Mouse (Mus musculus): ENCODE data around the gene Kcna3. TPM values are rescaled to one million over a fixed set of nuclear protein-coding genes. Genes with fewer than 3 reads are reported as not detected.

Gene Kcna3
- polyA plus RNA-seq, 1 experiment from 2014 or later = 3.0 TPM

GRCm38 (mm10) chr3:107076658-107077057 is 40.7 kb downstream of the Kcna3 start:
- Histone ChIP-seq H3K9me3 (replicated peaks; ENCODE audit: control insufficient read depth, low read length) (no peaks in the 10 kb centered on the region), H3K4me2 (ENCODE audit: low read depth, low read length) (no peak overlapping the region), H3K4me1 (ENCODE audit: control insufficient read depth, insufficient read depth, low read length) (no peaks in the 10 kb centered on the region), H3K27ac (ENCODE audit: low read length) (no peak overlapping the region), H3K27me3 (ENCODE audit: control insufficient read depth, insufficient read depth, low read length) (no peaks in the 10 kb centered on the region), H3K9ac (ENCODE audit: low read length) (no peak overlapping the region), H3K4me3 (ENCODE audit: low read length) (no peak overlapping the region), H3K36me3 (ENCODE audit: control insufficient read depth, insufficient read depth) (no peaks in the 10 kb centered on the region)
- no peak for ATAC-seq (replicated peaks; ENCODE audit: extremely low read depth, insufficient read depth, low FRiP score)
- 35% methylated on average over 3 of the region's 3 CpGs for WGBS

GRCm38 (mm10) chr3:107077101-107077500 is 41.1 kb downstream of the Kcna3 start:
- no peak overlapping the region for H3K9ac ChIP-seq (ENCODE audit: low read length)
- no peak overlapping the region for H3K27ac ChIP-seq (ENCODE audit: low read length)
- WGBS = 81% methylated on average over 2 of the region's 2 CpGs
- no peak for ATAC-seq (replicated peaks; ENCODE audit: extremely low read depth, insufficient read depth, low FRiP score)
- no peaks in the 10 kb centered on the region for H3K27me3 ChIP-seq (ENCODE audit: control insufficient read depth, insufficient read depth, low read length)
- H3K36me3 ChIP-seq (ENCODE audit: control insufficient read depth, insufficient read depth) = no peaks in the 10 kb centered on the region
- no peak overlapping the region for H3K4me2 ChIP-seq (ENCODE audit: low read depth, low read length)
- H3K9me3 ChIP-seq (replicated peaks; ENCODE audit: control insufficient read depth, low read length) = no peaks in the 10 kb centered on the region
- no peak overlapping the region for H3K4me3 ChIP-seq (ENCODE audit: low read length)
- no peaks in the 10 kb centered on the region for H3K4me1 ChIP-seq (ENCODE audit: control insufficient read depth, insufficient read depth, low read length)

DNA sequence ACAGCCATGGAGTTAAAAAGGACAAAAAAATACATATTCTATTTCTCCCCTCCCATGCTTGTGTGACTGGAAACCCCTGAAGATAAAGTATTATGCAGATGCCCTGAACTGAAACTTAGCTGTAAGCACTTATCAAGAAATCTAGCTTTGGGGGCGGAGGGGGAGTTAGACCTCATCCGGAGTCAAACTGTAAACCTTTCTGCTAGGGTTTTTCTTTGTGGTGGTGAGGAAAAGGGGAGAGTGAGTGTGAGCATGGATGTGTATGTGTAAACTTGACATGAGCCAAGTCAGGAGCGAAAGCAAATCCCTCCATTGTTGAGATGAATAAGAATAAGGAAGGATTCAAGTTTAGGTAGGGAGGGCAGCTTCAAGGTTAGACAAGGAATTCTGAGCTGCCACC is 44.8 kb downstream of the Kcna3 start:
- Histone ChIP-seq H3K9me3 (replicated peaks; ENCODE audit: control insufficient read depth, low read length) (no peaks in the 10 kb centered on the region), H3K9ac (ENCODE audit: low read length) (no peak overlapping the region), H3K36me3 (ENCODE audit: control insufficient read depth, insufficient read depth) (no peaks in the 10 kb centered on the region), H3K27me3 (ENCODE audit: control insufficient read depth, insufficient read depth, low read length) (no peaks in the 10 kb centered on the region), H3K27ac (ENCODE audit: low read length) (peak overlapping the region; percentile 63; the same call in 1 of the 2 replicates), H3K4me1 (ENCODE audit: control insufficient read depth, insufficient read depth, low read length) (no peaks in the 10 kb centered on the region), H3K4me3 (ENCODE audit: low read length) (no peak overlapping the region), H3K4me2 (ENCODE audit: low read depth, low read length) (no peak overlapping the region)
- WGBS = 73% methylated on average over 3 of the region's 3 CpGs
- no peak for ATAC-seq (replicated peaks; ENCODE audit: extremely low read depth, insufficient read depth, low FRiP score)

DNA sequence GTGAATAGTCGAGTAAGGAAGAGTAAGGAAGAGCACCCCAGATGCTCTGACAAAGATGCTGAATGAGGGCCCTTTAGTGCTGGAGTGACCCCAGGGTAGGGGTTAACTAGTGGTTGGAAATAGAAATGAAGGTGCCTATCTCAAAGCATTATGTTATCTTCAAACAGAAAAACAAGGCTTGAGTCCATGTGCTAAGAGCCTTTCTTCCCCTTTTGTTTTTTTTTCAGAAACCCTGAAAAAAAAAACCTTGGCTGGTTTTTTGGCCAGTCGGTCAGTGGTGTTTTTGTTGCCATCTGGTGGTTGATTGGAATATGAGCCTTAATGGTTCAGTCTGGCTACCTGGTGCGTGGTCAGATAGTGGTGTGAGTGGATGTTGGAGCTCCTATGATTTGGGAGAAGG is 45.3 kb downstream of the Kcna3 start:
- H3K36me3 ChIP-seq (ENCODE audit: control insufficient read depth, insufficient read depth) = no peaks in the 10 kb centered on the region
- no peak overlapping the region for H3K4me3 ChIP-seq (ENCODE audit: low read length)
- H3K9me3 ChIP-seq (replicated peaks; ENCODE audit: control insufficient read depth, low read length) = no peaks in the 10 kb centered on the region
- H3K4me1 ChIP-seq (ENCODE audit: control insufficient read depth, insufficient read depth, low read length) = no peaks in the 10 kb centered on the region
- ATAC-seq (replicated peaks; ENCODE audit: extremely low read depth, insufficient read depth, low FRiP score) = no peak; the same call in 1 of the 2 replicates
- no peak overlapping the region for H3K9ac ChIP-seq (ENCODE audit: low read length)
- H3K4me2 ChIP-seq (ENCODE audit: low read depth, low read length) = no peak overlapping the region
- WGBS = 14% methylated on average over 3 of the region's 3 CpGs
- no peaks in the 10 kb centered on the region for H3K27me3 ChIP-seq (ENCODE audit: control insufficient read depth, insufficient read depth, low read length)
- no peak overlapping the region for H3K27ac ChIP-seq (ENCODE audit: low read length)

DNA sequence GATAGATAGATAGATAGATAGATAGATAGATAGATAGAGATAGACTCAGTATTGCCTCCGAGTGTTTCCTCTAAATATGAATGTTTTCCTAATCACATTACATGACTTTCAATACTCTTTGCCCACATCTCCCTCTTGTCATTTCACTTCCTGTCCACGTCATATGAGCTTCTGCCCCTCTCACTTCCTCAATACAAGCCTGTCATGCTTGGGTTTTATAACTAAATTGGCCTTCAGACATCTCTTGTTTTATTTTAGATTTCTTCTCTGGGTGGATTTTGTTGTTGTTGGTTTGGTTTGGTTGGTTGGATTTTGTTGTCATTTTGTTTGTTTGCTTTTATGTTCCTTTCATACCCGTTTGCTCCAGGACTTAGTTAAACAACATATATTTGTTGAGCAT is 48.6 kb downstream of the Kcna3 start:
- WGBS = 80% methylated on average over 3 of the region's 3 CpGs
- Histone ChIP-seq H3K9ac (ENCODE audit: low read length) (no peak overlapping the region), H3K4me3 (ENCODE audit: low read length) (no peak overlapping the region), H3K36me3 (ENCODE audit: control insufficient read depth, insufficient read depth) (no peaks in the 10 kb centered on the region), H3K4me2 (ENCODE audit: low read depth, low read length) (no peak overlapping the region), H3K27ac (ENCODE audit: low read length) (no peak overlapping the region), H3K9me3 (replicated peaks; ENCODE audit: control insufficient read depth, low read length) (no peaks in the 10 kb centered on the region), H3K27me3 (ENCODE audit: control insufficient read depth, insufficient read depth, low read length) (no peaks in the 10 kb centered on the region), H3K4me1 (ENCODE audit: control insufficient read depth, insufficient read depth, low read length) (no peaks in the 10 kb centered on the region)
- ATAC-seq (replicated peaks; ENCODE audit: extremely low read depth, insufficient read depth, low FRiP score) = no peak

- H3K9me3 ChIP-seq (replicated peaks; ENCODE audit: control insufficient read depth, low read length) = no peaks in the 10 kb centered on the region
- no peak overlapping the region for H3K27ac ChIP-seq (ENCODE audit: low read length)
- H3K9ac ChIP-seq (ENCODE audit: low read length) = no peak overlapping the region
- H3K4me2 ChIP-seq (ENCODE audit: low read depth, low read length) = no peak overlapping the region
- WGBS = 84% methylated on average over 4 of the region's 4 CpGs
- no peaks in the 10 kb centered on the region for H3K36me3 ChIP-seq (ENCODE audit: control insufficient read depth, insufficient read depth)
- H3K4me3 ChIP-seq (ENCODE audit: low read length) = no peak overlapping the region
- H3K4me1 ChIP-seq (ENCODE audit: control insufficient read depth, insufficient read depth, low read length) = no peaks in the 10 kb centered on the region
- no peak for ATAC-seq (replicated peaks; ENCODE audit: extremely low read depth, insufficient read depth, low FRiP score)
- H3K27me3 ChIP-seq (ENCODE audit: control insufficient read depth, insufficient read depth, low read length) = no peaks in the 10 kb centered on the region; the same call in 1 of the 2 replicates
These were observed 51.4 kb downstream of the Kcna3 start for GRCm38 (mm10) chr3:107087410-107087809.

Other genes with a start within 250 kb of the Kcna3 start
- gene Cd53, start 246.0 kb upstream of the Kcna3 start, polyA plus RNA-seq (2015; fragmentation: Nextera tagmentation; extraction: Ambion mirVana) = 9.3 and 13.5 TPM in 2 replicates
- not detected in 2 replicates for gene Olfr266, start 209.9 kb upstream of the Kcna3 start, polyA plus RNA-seq (2015; fragmentation: Nextera tagmentation; extraction: Ambion mirVana)
- gene Kcna2, start 65.0 kb downstream of the Kcna3 start, polyA plus RNA-seq (2015; fragmentation: Nextera tagmentation; extraction: Ambion mirVana) = 0.05 and 0.07 TPM in 2 replicates
- gene Kcna10, start 146.9 kb downstream of the Kcna3 start, polyA plus RNA-seq (2015; fragmentation: Nextera tagmentation; extraction: Ambion mirVana) = not detected in 2 replicates
- gene Cym, start 185.6 kb downstream of the Kcna3 start, polyA plus RNA-seq (2015; fragmentation: Nextera tagmentation; extraction: Ambion mirVana) = 2.2 and 2.7 TPM in 2 replicates
- gene A630076J17Rik, start 194.4 kb downstream of the Kcna3 start, polyA plus RNA-seq (2015; fragmentation: Nextera tagmentation; extraction: Ambion mirVana) = 0.24 and 0.26 TPM in 2 replicates
- gene Prok1, start 203.5 kb downstream of the Kcna3 start, polyA plus RNA-seq (2015; fragmentation: Nextera tagmentation; extraction: Ambion mirVana) = not detected in 2 replicates
- gene Lamtor5, start 242.7 kb downstream of the Kcna3 start, polyA plus RNA-seq (2015; fragmentation: Nextera tagmentation; extraction: Ambion mirVana) = 169 and 172 TPM in 2 replicates